Mouse (Mus musculus) mammary gland, adult 2 months (tissue): ENCODE measurements around the gene Fuca2. TPM values are rescaled to one million over a fixed set of nuclear protein-coding genes. Genes with fewer than 3 reads are reported as not detected.

Source experiments
- polyA plus RNA-seq: library from polyadenylated mRNA; depleted of rRNA; stranded (reverse); fragments of >200 nt; gene quantifications from 2 replicates; pipeline ENCODE4 v1.2.3, GENCODE M21; 2012; ENCODE audit warnings: low replicate concordance; rRNA removed

Fuca2 gene
- polyA plus RNA-seq: 9.6 and 11.9 TPM in 2 replicates

DNA sequence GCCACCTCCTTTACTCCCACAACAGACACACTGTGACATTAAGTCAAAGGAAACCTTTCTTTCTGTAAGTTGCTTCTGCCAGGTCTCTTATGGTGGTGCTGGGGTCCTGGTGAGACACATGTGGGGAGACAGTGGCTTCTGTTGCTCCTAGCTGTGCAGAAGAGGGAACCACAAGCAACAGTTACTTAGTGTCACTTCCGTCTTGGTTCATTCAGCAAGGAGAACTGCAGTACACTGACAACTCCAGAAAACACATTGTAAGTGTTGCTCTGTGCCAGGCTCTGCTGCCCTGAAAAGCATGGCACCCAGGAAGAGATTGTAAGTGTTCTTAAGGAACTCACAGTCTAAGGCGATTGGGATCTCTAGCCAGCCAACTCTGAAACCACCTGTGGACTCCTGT, at the start of gene Fuca2:
Gene Fuca2, plus strand, starts transcription at position 210 of the 400 bp plus-strand sequence.

DNA sequence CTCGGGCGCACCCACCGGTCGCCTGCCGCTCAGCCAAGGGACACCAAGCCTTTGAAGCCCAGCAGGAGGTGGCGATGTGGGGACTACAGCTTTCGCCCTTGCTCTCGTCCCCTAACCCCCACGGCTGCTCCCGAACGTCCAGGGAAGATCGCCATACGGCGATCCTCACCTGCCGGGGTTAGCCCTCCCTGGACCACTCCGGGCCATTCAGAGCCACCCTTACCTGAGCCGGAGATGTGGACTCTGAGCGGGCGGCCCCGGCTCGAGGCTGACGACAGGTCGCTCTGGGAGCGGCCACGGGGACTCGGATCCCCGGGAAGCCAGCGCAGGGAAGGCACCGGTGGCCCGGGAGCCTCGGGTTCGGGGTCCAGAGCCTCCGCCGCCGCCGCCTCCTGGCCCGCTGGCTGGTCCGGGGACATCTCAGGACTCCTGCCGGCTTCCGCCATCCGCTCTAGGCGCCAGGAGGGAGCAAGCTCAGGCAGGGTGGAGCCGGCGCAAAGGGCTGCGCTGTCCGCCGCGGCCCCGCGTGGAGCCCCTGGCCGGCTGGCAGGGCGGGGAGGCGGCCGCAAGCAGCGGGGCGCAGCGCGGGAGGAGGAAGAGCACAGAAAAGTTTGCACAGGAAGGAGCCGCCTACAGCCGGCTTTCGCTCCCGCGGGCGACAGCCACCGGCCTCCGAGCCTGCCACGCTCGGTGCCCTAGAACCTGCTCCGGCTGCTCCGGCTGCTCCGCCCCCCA, 25.3 kb upstream of the Fuca2 start, which contains the start of gene Phactr2:
Gene Phactr2, minus strand, starts transcription at position 580 of the 735 bp plus-strand sequence.

DNA sequence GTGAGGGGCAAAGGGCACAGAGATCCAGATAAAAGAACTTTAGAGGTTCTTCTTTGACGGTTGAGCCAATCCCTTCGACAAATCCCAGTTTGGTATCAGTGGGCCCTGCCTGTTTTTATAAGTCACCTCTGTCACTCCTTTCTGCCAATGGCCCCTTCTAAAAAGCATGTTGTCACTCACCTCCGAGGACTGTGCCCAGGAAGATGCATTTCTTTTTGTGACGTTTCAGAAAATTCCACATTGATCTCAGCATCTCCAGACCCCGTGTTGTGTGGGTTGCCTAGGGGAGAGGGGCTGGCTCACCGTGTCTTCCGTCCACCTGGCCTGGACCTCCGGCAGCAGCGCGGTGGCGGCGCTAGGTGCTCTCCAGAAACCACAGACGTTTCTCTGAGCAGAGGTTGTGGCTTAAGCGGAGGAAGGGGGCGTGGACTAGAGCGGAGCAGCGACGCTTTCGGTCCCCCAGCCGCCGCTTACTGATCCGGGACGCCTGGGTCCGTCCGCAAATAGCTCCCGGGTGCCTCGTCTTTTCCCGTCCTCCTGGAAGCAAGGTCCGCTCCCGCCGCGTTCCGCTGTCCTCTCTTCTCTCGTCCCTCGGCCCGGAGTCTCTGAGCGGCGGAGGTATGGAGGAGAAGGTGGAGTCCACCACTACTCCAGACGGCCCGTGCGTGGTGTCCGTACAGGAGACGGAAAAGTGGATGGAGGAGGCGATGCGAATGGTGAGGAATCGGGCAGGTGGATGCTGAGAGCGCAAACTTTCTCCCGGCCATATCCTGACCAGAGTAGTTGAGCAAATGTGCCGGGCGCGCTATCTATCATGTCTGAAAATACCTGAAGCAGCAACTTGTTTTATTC, 53.5 kb downstream of the Fuca2 start, which contains the start of the genes Adat2 and Pex3:
Gene Adat2, plus strand, starts transcription at position 249 of the 852 bp plus-strand sequence.
Gene Pex3, minus strand, starts transcription at position 497 of the 852 bp plus-strand sequence.

Other genes starting within 250 kb of the Fuca2 start
- 5.9 and 6.5 TPM in 2 replicates for gene Phactr2, start 25.1 kb upstream of the Fuca2 start, polyA plus RNA-seq
- 1.8 and 2.7 TPM in 2 replicates for gene Adat2, start 53.4 kb downstream of the Fuca2 start, polyA plus RNA-seq
- 8.4 and 25.7 TPM in 2 replicates for gene Pex3, start 53.6 kb downstream of the Fuca2 start, polyA plus RNA-seq